Mouse (Mus musculus) thymus, postnatal 36 days (tissue): ENCODE data around the gene Olfr131.
"Not testable (repeated sequence)": the region's sequence is repeated elsewhere in the genome, so short reads cannot be mapped to it uniquely, and the experiment has no call there.

ENCODE experiments used
- DNase-seq, 2 experiments: peaks; one replicate each; pipeline ENCODE4 v3.0.0; 2022; ENCODE audit warnings: mixed read lengths in 2 of 2

Olfr131 gene

GRCm38 (mm10) chr17:38088593-38088992 lies at the start of gene Olfr131:
Gene Olfr131, minus strand, starts transcription at chr17:38088693.
- DNase-seq = no peak

- DNase-seq = no peak
Observed at GRCm38 (mm10) chr17:38134426-38134825, 45.9 kb upstream of the Olfr131 start, which contains the start of gene Olfr132. Gene Olfr132, minus strand, starts transcription at chr17:38134526.

DNA sequence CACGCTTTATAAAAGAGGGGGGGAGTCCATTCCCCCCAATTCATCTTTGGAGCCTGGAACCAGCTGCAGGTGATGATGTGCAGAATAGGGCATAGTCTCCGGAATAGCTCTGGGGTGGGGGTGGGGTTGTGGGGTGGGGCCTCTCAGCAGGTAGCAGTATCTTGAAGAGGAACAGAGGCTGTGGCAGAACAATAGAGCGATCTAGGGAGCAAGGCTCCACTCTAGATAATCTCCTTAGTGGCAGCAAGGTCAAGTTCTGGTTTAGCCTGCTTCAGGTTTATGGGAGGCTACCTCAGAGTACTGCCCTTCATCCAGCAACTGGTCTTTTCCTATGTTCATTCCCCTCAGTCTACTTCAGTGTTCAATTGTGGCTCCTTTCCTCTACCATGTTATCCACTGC lies 36.9 kb upstream of the Olfr131 start:
- not testable (repeated sequence) for DNase-seq

GRCm38 (mm10) chr17:38124199-38124598 lies 35.7 kb upstream of the Olfr131 start:
- not testable (repeated sequence) for DNase-seq

- no peak for DNase-seq
Observed at GRCm38 (mm10) chr17:38082364-38082763, 6.1 kb downstream of the Olfr131 start.

GRCm38 (mm10) chr17:38063621-38064020 lies 24.9 kb downstream of the Olfr131 start, which contains the start of gene Olfr130:
Gene Olfr130, plus strand, starts transcription at chr17:38063921.
- DNase-seq = no peak

- DNase-seq = no peak
Observed at GRCm38 (mm10) chr17:38059979-38060378, 28.5 kb downstream of the Olfr131 start, which contains the start of gene Olfr129. Gene Olfr129, minus strand, starts transcription at chr17:38060079.
